Mouse (Mus musculus) megakaryocyte-erythroid progenitor cell, adult 5-6 weeks (primary cell): ENCODE measurements around the gene Arid3a. TPM values are rescaled to one million over a fixed set of nuclear protein-coding genes. Genes with fewer than 3 reads are reported as not detected.
A peak's percentile ranks its signal among the peaks of the same experiment; 100 is the strongest.

Experiments used
- ATAC-seq: replicated peaks from 2 replicates; pipeline ENCODE4 v1.8.0; 2016; ENCODE audit warnings: mild to moderate bottlenecking, inconsistent platforms; ENCODE audit not compliant: severe bottlenecking, poor library complexity, low FRiP score, low TSS enrichment
- total RNA-seq, 2 experiments: library from RNA; stranded (forward) in 1 of 2; stranded (reverse) in 1 of 2; fragments of 200-1000, 215-1000 nt in 1 of 2; fragments of >200 nt in 1 of 2; fragmentation: Nextera tagmentation in 1 of 2; gene quantifications; 2 replicates each; pipeline ENCODE4 v1.2.3; 2014 to 2017

Gene Arid3a
- total RNA-seq, 2 experiments from 2014 or later = 5.4 to 5.9 TPM

GRCm38 (mm10) chr10:79969124-79969568 lies 42.3 kb downstream of the Arid3a start:
- ATAC-seq = no peak

- no peak for ATAC-seq
Measured at GRCm38 (mm10) chr10:79970415-79971182, 43.8 kb downstream of the Arid3a start, which contains the start of gene Grin3b. Gene Grin3b (plus strand): TSS chr10:79970715.

- no peak for ATAC-seq
Measured at GRCm38 (mm10) chr10:79971183-79971497, 44.3 kb downstream of the Arid3a start.

GRCm38 (mm10) chr10:79972831-79973230 lies 46.0 kb downstream of the Arid3a start:
- no peak for ATAC-seq

- ATAC-seq = no peak
Measured at GRCm38 (mm10) chr10:79974087-79974486, 47.2 kb downstream of the Arid3a start.

- no peak for ATAC-seq
Measured at GRCm38 (mm10) chr10:79974668-79975067, 47.8 kb downstream of the Arid3a start.

GRCm38 (mm10) chr10:79976071-79976721 lies 49.4 kb downstream of the Arid3a start:
- no peak for ATAC-seq

- no peak for ATAC-seq
Measured at GRCm38 (mm10) chr10:79976722-79977107, 49.9 kb downstream of the Arid3a start.

- ATAC-seq = no peak
Measured at GRCm38 (mm10) chr10:79977324-79977723, 50.5 kb downstream of the Arid3a start.

GRCm38 (mm10) chr10:79978061-79978460 lies 51.2 kb downstream of the Arid3a start:
- ATAC-seq = no peak

- ATAC-seq = no peak
Measured at GRCm38 (mm10) chr10:79979401-79980155, 52.7 kb downstream of the Arid3a start.

- ATAC-seq = no peak
Measured at GRCm38 (mm10) chr10:79983205-79983604, 56.4 kb downstream of the Arid3a start.

- ATAC-seq = no peak
Measured at GRCm38 (mm10) chr10:79983670-79984069, 56.8 kb downstream of the Arid3a start.

GRCm38 (mm10) chr10:79984195-79984816 lies 57.5 kb downstream of the Arid3a start, which contains the start of gene Tmem259:
Gene Tmem259 (minus strand): TSS chr10:79984330.
- peak; percentile 55 for ATAC-seq

GRCm38 (mm10) chr10:79984871-79985270 lies 58.0 kb downstream of the Arid3a start:
- ATAC-seq = peak; percentile 79

GRCm38 (mm10) chr10:79985334-79986231 lies 58.7 kb downstream of the Arid3a start:
- ATAC-seq = peak; percentile 7; the same call in 1 of the 2 replicates

GRCm38 (mm10) chr10:79986232-79986878 lies 59.5 kb downstream of the Arid3a start:
- ATAC-seq = no peak

GRCm38 (mm10) chr10:79986963-79987362 lies 60.1 kb downstream of the Arid3a start:
- peak; percentile 11; the same call in 1 of the 2 replicates for ATAC-seq
